Mouse (Mus musculus) monocyte, adult 5-6 weeks (primary cell): Measurements from ENCODE around the gene Rrn3. TPM values are rescaled to one million over a fixed set of nuclear protein-coding genes. Genes with fewer than 3 reads are reported as not detected.
A peak's percentile ranks its signal among the peaks of the same experiment; 100 is the strongest.
"Not testable (repeated sequence)": the region's sequence is repeated elsewhere in the genome, so short reads cannot be mapped to it uniquely, and the experiment has no call there.

Experiments used
- ATAC-seq: fragments of 153-309, 156-312 bp; replicated peaks from 2 replicates; pipeline ENCODE4 v1.8.0; 2017; ENCODE audit warnings: mild to moderate bottlenecking; ENCODE audit not compliant: low TSS enrichment, insufficient number of reproducible peaks, severe bottlenecking, poor library complexity, low FRiP score
- total RNA-seq: library from RNA; stranded (forward); fragments of 200-1000, 200-491, 200-594 nt; gene quantifications from 3 replicates; pipeline ENCODE4 v1.2.3, GENCODE M21; 2017

The Rrn3 gene
- total RNA-seq, 1 experiment from 2014 or later = 21.2 TPM

DNA sequence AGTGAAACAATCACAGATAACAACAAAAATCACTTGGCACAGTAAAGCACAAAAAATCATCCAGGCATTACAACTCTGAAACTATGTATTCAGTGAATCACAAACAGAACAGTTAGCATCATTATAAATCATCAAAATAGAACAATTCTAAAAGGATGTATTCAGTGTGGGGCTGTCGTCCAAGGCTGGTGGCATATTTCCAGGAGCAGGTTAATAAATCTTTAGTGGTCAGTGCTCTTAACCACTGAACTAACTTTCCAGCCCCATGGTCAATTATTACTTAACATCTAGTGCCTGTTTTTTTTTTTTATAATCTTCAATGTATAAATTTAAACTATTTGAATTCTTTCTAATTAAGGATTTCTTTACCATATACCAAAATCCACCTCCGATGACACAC lies 6.5 kb upstream of the Rrn3 start:
- not testable (repeated sequence) for ATAC-seq

DNA sequence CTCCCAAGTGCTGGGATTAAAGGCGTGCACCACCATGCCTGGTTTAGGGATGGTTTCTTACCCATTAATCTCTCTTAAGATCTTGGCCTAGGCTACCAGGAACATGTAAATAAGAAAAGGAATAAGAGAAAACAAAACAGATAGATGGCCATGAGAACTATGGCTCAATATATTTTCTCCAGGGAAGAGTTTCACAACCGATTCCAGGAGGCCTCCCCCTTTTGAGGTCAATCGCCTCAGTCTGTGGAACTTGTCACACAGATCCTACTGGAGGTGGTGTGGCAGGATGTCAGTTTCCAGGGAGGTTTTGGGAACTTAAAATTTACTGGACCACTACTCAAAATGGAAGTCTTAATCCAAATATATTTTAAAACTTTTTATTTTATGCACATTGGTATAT lies 5.9 kb upstream of the Rrn3 start:
- ATAC-seq = not testable (repeated sequence)

DNA sequence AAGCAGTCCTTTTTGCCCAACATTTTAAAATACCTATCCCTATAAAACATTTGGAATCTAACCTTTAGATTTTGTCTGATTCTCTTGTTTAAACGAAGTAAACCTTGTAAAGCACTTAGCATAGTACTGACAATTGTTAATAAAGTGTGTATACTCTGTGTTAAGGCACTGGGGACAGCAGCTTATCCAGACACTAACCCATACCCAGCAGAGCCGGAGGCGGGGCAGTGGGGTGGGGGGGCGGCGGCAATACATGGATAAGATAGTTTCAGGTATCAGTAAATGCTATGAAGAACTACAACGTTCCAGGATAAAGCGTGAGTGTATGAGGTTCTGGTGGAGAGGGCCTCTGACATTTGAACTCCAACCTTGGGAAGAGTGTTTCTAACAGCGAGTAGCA lies 708 bp downstream of the Rrn3 start:
- ATAC-seq = no peak

DNA sequence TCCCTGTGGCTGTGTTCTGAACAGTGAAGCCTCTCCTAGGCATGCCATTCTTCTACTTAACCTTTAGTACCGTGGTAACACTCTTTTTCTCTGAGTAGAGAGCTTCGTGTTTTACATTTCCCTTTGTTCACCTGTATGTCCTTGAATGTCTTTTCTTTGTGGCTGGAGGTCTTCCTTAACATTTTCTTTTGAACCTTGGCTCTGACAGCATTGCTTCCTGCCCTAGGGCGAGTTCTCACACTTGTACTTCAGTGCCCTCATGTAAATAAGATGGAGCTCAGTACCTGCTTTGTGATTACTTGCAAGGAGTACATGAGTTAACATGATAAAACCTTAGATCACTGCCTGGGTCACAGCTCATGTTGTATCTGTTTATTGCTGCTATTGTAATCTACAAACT lies 5.4 kb downstream of the Rrn3 start:
- ATAC-seq = no peak

DNA sequence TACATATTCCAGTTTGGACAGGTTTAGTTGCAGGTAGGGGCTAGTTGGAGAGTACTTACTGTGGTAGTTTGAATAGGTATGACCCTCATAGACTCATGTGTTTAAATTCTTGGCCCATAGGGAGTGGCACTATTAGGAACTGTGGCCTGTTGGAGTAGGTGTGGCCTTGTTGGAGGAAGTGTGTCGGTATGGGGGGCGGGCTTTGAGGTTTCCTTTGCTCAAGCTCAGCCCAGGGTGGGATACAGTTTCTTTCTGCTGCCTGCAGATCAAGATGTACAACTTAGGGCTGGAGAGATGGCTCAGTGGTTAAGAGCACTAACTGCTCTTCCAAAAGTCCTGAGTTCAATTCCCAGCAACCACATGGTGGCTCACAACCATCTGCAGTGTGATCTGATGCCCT lies 12.9 kb downstream of the Rrn3 start:
- not testable (repeated sequence) for ATAC-seq

DNA sequence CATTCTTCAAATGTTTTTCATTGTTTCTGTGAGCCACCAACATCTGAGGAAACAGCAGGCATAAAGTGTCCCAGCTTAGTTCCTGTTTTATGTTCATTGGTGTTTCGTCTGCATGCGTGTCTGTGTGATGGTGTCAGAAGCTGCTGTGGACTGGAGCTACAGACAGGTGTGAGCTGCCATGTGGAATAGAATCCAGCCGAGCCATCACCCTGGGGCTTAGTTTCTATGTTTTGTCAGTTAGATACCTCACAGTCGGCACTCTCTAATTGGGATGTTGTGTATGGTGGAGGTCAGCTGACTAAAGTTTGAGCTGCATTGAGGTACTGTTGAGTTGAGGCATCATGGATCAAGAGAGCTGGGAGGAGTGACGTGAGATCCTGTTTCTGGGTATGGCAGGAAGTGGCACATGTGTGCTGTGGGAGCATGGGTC lies 16.3 kb downstream of the Rrn3 start:
- ATAC-seq = peak; percentile 71

DNA sequence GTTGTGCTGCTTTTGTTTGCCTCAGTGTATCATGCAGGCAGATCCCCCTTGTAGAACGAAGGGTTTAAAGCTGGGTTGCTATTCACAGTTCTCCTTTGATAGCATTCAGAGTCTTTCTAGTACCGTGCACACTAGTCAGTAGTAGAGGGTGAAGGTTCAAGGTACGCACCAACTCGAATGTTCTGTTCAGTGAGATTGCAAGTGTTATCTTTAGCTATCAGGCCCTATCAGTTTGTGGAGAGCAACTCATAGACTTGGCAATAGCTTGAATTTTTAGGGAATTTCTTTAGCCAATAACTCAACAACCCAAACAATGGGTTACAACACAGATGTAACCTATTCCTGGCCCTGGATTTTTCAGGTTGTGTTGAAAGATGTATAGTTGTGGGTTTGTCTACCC lies 20.7 kb downstream of the Rrn3 start:
- no peak for ATAC-seq

DNA sequence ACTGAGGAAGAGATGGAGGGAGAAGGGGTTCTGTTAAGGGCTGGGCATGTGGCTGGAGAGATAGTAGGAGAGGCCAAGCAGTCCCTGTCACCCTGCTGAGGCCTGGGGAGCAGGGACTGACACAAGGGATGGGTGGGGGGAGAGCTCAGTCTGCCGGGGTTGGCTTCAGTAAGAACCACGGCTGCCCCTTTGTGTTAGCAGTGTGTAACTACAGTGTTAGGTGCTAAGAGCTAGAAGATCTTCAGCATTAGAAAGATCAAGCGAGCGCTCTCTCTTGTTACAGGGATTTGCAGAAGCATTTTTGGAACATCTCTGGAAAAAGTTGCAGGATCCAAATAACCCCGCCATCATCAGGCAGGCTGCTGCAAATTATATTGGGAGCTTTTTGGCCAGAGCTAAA lies 24.2 kb downstream of the Rrn3 start:
- no peak for ATAC-seq

DNA sequence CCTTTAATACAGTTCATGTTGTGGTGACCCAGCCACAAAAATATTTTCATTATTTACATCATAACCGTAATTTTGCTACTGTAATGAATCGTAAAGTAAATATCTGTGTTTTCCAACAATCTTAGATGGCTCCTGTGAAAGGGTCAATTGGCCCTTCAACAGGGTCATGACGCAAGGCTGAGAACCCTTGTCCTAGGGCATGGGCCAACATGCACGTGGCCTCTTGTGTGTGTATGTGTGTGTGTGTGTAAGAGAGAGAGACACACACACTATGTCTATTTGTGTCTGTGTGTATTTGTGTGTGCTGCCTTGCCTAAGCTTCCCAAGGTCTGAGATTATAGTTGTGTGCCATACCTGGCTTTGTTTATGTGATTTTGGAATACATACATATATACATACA lies 27.1 kb downstream of the Rrn3 start:
- no peak for ATAC-seq

DNA sequence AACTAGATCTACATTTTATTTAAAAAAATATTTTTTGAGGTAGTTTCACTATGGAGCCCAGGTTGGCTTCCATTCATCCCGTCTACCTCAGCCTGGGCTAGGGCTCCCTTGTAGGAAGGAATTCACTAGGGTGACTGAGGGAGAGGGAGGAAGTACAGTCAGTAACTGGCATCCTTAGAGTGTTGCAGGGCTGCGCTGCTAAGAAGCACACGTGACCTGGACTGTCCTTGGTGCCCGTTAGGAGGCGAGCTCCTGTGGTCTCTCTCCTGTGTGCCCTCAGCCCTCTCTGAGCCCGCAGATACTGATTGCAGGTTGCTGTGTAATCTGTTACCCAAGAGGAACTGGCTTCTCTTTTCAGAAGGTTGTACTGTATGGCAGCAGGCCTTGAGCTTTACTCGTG lies 27.9 kb downstream of the Rrn3 start:
- no peak for ATAC-seq

DNA sequence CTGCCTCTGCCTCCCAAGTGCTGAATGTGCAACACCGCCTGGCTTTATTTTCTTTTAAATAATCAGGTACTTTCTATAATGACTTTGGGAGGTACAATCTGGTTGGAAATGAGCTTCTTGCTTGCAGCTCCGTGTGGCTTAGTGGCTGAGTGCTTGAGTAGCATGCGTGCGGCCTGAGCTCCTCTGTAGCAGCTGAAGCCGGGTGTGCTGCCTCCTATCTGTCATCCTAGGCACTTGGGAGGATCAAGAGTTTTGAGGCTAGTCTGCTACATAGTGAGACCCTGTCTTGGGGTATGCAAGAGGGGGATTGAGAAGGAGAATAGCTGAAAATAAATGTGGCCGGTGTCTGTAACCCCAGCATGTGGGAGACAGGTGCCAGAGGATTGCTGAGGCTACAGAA lies 31.6 kb downstream of the Rrn3 start:
- no peak for ATAC-seq

DNA sequence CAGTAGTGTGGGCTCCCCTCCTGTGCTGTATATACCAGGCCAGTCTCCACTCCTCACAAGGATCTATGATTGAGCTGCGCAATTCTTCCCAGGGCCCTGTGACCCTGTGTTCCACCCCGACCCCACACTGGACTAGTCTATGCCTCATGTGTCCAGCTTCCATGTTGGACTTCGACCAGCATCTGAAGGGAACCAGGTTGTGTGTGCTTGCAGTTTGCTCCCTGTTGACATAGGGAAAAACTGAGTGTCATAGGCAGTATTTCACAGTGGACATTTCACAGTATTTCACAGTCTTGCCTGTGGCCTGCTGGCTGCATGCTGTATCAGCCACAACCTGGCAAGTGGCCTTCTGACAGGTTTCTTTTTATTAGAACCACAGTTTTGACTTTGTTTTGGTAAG lies 32.7 kb downstream of the Rrn3 start:
- no peak for ATAC-seq

DNA sequence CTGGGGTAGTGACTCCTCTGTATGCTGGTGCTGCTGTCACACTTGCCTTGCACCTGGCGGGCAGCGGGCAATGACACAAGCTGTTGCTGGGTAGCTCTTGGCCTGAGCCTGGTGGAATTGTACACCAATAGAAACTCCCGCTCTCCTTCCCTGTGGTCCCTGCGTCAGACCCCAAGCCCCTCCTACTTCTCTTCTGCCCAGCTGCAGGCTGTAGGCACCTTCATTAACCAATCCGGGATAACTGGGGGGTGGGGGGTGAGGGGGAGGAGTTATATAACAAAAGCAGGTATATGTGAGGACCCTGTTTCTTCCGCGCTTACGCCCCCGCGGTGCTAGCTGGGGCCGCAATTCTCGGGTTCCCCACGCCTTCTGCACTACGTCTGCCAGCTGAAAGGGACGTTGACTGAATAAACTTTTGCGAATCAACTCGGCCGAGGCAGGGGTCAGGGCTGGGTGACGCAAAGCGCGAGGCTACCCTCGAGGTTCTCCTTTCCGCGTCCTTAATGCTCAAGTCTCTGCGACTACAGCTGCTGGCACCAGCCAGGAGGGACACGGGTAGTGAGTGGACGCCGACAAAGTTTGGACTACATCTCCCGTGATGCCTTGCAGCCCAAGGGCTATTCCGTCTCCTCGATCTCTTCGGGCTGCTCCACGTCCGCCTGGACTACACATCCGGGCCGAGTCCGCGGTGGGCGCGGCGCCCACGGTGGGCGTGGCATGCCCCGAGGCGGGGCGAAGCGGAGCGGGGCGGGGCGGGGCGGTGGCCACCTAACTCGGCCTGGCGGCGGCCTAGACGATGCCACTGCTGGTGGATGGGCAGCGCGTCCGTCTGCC lies 38.3 kb downstream of the Rrn3 start, which contains the start of gene Ntan1:
Gene Ntan1, plus strand, starts transcription at position 286 of the 834 bp plus-strand sequence.
- peak; percentile 93 for ATAC-seq

DNA sequence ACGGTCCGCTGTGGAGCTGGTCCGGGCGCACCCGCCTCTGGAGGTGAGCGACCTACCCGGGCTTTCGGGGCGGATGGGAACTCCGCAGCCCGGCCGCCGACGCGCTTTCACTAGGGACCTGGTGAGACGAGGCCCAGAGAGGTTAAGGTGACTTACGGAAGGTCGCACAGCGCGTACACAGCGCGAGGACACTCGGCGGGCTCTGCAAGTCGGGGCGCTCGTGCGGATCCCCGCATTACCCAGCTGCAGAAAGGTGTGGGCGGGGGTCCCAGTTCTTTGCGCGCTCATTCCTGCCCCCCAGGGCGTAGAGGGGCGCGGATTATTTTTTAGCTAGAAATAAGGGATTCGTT lies 38.9 kb downstream of the Rrn3 start:
- ATAC-seq = no peak; the same call in 1 of the 2 replicates

DNA sequence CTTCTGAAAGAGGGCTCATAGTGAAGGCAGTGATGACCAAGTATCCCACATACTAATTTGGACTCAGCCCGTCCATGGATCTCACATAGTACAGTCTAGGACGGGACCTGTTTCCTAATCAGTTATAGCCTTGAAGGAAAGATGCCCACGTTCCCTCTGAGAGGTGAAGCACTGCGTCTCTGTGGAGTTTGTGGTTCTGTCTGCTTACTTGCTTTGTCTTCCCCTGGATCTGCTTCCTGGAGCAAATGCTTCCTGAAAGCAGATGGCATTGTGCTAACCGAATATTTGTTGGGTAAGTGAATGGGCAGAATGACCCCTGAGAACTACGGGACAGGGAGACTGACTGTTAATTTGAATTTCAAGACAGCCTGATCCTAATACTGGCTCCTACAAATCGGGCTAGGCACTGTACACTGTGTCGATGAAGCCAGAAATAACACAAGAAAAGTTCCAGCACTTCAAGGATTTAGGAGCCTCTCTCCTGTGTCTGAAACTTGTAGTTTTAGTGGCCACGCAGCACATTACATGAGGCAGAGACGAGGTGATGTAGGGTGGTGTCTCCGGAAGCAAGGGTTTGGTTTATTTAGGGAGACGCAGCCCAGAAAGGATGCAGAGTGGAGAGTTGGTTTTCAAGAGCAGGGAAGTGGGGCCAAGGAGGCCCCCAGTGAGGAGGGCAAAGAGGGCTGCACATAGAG lies 39.4 kb downstream of the Rrn3 start:
- ATAC-seq = no peak

DNA sequence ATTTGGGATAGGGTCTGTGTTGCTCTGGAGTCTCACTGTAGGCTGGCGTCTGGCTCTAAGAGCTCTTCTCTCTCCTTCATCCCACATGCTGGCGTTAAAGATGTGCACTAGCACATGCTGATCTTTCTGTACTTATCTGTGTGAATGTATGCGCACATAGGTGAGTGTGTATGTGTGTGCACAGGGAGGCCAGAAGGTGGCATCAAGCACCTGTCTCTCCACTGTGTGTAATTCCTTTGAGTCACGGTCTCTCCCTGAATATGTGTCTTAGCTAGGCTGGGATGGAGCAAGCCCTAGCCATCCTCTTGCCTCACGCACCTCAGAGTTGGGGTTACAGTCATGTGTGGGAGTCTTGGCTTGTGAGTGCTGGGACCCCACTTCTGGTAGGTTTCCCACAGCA lies 40.3 kb downstream of the Rrn3 start:
- no peak for ATAC-seq

DNA sequence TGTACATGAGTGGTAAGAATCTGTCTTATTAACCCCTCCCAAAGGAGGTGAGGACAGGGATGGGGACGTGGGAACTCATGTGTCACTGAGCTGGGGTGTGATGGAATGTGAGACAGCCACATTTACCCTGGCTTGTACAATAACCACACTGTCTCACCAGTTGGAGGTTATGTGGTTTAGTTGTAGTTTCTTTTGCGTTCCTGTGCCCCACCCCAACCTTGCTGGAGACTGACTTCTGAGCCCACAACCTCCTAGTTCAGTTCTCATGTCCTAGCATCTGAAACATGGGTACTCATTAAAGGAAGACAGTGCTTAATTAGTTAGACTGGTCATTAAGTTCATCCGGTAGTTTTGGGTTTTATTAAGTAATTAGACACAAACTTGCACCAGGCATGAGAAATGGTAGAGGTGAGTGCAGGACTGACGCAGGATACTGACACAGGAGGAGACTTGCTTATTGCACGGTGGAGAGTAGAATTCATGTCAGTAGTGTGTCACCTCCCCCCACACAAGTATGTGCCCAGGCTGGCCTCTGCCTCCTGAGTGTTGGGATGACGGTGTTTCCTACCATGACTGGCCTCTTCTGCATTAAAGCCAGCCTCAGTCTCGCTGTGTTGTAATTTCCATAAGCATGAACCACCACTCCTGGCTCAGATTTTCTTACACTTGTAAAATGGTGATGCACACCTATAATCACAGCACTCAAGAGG lies 45.4 kb downstream of the Rrn3 start:
- no peak for ATAC-seq

DNA sequence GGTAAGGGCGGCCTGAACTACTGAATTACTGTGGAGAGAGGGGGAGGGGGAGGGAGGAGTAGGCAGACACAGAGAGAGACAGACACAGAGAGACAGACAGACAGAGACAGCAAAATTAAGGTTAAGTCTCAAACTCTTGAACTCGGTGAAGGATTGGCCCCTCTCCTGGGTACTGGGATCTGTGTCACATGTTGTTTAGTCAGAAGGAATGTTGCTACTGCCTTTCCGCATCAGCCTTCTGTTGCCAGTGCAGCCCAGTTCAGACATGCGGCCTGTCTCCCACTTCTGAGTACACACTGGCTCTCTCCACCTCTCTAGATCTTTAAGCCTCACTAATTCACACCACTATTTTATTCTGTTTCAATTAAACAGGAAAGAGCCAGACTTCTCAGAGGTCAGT lies 46.0 kb downstream of the Rrn3 start:
- no peak for ATAC-seq

DNA sequence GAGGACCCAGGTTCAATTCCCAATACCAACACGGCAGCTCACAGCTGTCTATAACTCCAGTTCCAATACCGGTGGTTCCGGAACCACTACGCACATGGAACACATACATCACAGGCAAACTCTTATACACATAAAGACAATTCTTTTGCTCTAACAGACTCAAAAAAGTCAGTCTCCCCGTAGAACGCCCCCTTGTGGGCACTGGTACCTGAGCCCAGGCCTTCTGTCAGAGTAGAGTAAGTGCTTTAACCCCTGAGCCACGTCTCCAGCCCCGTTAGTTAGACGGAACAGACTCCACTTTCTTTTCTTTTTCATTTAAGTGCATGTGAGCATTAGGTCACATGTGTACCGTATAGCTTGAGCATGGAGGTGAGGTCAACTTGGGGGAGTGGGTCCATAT lies 49.9 kb downstream of the Rrn3 start:
- no peak for ATAC-seq

DNA sequence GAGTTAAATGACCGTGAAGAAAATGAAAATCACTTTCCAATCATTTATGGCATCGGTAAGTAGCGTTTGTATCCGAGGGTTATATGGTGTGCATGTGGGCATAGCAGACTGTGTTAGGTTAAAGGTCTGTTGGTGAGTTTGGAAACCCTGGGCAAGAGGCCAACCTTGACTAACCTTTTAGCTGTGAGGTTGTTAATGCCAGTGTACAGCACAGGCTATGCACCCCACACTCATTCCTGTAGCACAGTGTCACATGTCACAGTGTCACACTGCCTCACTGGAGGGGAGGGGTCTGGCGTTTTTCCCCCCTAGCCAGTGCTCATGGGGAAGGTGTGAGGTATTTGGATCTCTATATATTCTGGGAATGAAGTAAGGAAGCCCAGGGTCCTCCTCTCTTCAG lies 51.1 kb downstream of the Rrn3 start:
- ATAC-seq = no peak
